Mouse (Mus musculus) hindbrain, embryonic 10.5 days (tissue): ENCODE measurements around the gene Ntmt1. TPM values are rescaled to one million over a fixed set of nuclear protein-coding genes. Genes with fewer than 3 reads are reported as not detected.

Experiments used
- DNase-seq: peaks from one replicate; pipeline ENCODE4 v3.0.0-alpha.2; 2017; ENCODE audit warnings: low spot score
- H3K27ac ChIP-seq: fragments of 300-500 bp; sonication (generic); 2 replicates; pipeline ENCODE4 v1.5.1; 2016; ENCODE audit warnings: mild to moderate bottlenecking, moderate library complexity
- H3K27me3 ChIP-seq: fragments of 300-500 bp; sonication (generic); 2 replicates; pipeline ENCODE4 v1.6.1; 2016; ENCODE audit warnings: mild to moderate bottlenecking; ENCODE audit not compliant: poor library complexity, insufficient read depth, severe bottlenecking
- H3K36me3 ChIP-seq: fragments of 300-500 bp; sonication (generic); 2 replicates; pipeline ENCODE4 v1.6.1; 2016; ENCODE audit warnings: mild to moderate bottlenecking, moderate library complexity
- H3K4me1 ChIP-seq: fragments of 300-500 bp; sonication (generic); replicated peaks from 2 replicates; pipeline ENCODE4 v1.6.1; 2016; ENCODE audit warnings: mild to moderate bottlenecking
- H3K4me3 ChIP-seq: fragments of 300-500 bp; sonication (generic); 2 replicates; pipeline ENCODE4 v1.5.1; 2016; ENCODE audit warnings: mild to moderate bottlenecking, moderate library complexity
- H3K9me3 ChIP-seq: fragments of 300-500 bp; sonication (generic); 2 replicates; pipeline ENCODE4 v1.6.1; 2016; ENCODE audit warnings: mild to moderate bottlenecking, moderate library complexity
- WGBS: fragments of 180-500 bp; shearing (Covaris S2); methylation state at CpG from one replicate; pipeline ENCODE4 v1.1.7; 2016; 5-methylcytosine and 5-hydroxymethylcytosine counted together
- polyA plus RNA-seq: library from polyadenylated mRNA; unstranded; fragments of >200 nt; fragmentation: Nextera tagmentation; extraction: Ambion mirVana; gene quantifications from 2 replicates; pipeline ENCODE4 v1.2.1, GENCODE M21; 2016

The Ntmt1 gene
- polyA plus RNA-seq, 1 experiment from 2014 or later, result 134 TPM

DNA sequence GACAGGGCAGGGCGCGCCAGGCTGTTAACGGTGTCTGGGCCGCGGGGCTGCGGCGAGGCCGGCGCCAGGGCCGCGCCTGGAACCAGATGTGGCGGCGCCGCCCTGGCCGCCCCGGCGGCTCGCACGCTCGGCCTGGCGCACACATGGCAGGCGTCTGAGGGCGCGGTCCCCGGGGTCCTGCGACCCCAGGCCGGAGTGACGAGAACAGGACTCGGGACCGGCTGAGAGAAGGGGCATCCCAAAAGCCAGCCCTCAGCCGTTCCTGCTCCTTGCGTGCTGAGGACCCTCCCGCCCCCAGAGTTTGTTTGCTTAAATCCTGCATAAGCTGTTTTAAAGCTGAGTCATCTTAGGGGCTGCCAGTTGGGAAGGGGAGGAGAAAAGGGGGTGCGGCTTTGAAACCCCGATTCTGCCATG, 57.3 kb downstream of the Ntmt1 start:
- 3% methylated on average over 35 of the region's 35 CpGs for WGBS
- no peaks in the 10 kb centered on the region for H3K36me3 ChIP-seq
- H3K27me3 ChIP-seq, result peaks cover 34% of the 10 kb centered on the region
- peak overlapping the region; percentile 77 for H3K27ac ChIP-seq
- peak; percentile 43 for DNase-seq
- H3K4me1 ChIP-seq, result peaks cover 44% of the 10 kb centered on the region
- H3K9me3 ChIP-seq, result no peaks in the 10 kb centered on the region
- peak overlapping the region; percentile 49 for H3K4me3 ChIP-seq

DNA sequence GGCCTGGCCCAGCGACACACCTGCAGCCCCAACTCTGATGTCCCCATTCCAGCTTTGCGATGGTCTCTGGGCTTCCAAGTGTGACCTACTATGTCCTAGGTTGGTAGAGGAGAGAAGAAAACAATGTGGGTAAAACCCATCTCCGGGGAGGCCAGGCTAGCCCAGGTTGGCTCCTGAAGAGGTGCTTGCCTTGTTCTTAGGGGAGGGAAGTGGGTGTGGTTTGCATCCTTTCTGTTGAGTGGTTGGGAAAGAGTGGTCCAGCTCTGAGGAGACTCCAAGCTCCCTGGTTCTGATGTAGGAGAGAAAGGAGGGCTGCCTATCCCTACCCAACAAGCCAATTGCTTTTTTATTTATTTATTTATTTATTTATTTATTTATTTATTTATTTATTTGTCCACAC, 57.8 kb downstream of the Ntmt1 start:
- H3K9me3 ChIP-seq, result no peaks in the 10 kb centered on the region
- DNase-seq, result no peak
- H3K4me1 ChIP-seq, result peaks cover 43% of the 10 kb centered on the region
- peak overlapping the region; percentile 77 for H3K27ac ChIP-seq
- peaks cover 34% of the 10 kb centered on the region for H3K27me3 ChIP-seq
- 59% methylated on average over 3 of the region's 3 CpGs for WGBS
- peak overlapping the region; percentile 49; the same call in 1 of the 2 replicates for H3K4me3 ChIP-seq
- no peaks in the 10 kb centered on the region for H3K36me3 ChIP-seq

DNA sequence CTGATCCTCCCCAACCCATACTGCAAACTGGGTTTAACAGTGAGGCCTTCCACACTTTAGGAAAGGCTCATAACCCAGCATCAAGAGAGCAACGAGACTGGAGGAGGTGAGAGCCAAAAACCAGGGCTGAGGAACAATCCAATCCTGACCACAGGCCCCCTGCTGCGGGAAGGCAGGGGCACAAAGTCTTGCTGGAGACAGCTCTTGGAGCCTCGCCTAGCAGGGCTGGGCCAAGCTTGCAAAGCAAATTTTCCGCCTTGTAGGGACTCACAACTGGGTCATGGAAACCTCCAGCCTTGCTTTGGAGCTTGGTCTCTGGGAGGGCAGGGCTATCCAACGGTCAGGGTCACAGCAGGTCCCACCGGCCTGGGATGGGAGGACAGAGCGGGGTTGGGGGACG, 63.2 kb downstream of the Ntmt1 start:
- Histone ChIP-seq H3K27me3 (0 out of 2 replicates have a peak, but pooled peaks cover 5% of the 10 kb centered on the region), H3K36me3 (no peaks in the 10 kb centered on the region), H3K4me1 (peaks cover 40% of the 10 kb centered on the region), H3K4me3 (no peak overlapping the region), H3K27ac (no peak overlapping the region), H3K9me3 (no peaks in the 10 kb centered on the region)
- 67% methylated on average over 8 of the region's 8 CpGs for WGBS
- DNase-seq, result no peak

Other genes starting within 250 kb of the Ntmt1 start
- 0.33 and 0.47 TPM in 2 replicates for gene Cstad, start 212.8 kb upstream of the Ntmt1 start, polyA plus RNA-seq
- 3.1 and 3.4 TPM in 2 replicates for gene 1700001O22Rik, start 4.2 kb upstream of the Ntmt1 start, polyA plus RNA-seq
- 46.1 and 46.5 TPM in 2 replicates for gene Asb6, start 22.5 kb downstream of the Ntmt1 start, polyA plus RNA-seq
- 40.6 and 43.3 TPM in 2 replicates for gene Prrx2, start 27.1 kb downstream of the Ntmt1 start, polyA plus RNA-seq
- gene Ptges, start 122.0 kb downstream of the Ntmt1 start, polyA plus RNA-seq, result 10.8 and 13.3 TPM in 2 replicates
- gene Tor1b, start 145.1 kb downstream of the Ntmt1 start, polyA plus RNA-seq, result 19.1 and 23.8 TPM in 2 replicates
- 82.4 and 84.1 TPM in 2 replicates for gene Tor1a, start 160.1 kb downstream of the Ntmt1 start, polyA plus RNA-seq
- gene BC005624, start 174.4 kb downstream of the Ntmt1 start, polyA plus RNA-seq, result 61.1 and 73.3 TPM in 2 replicates
- 19.3 and 25.9 TPM in 2 replicates for gene Usp20, start 174.5 kb downstream of the Ntmt1 start, polyA plus RNA-seq